Mouse (Mus musculus) urinary bladder, postnatal 36 days (tissue): Measurements from ENCODE around the gene Tnrc6c.

Experiments
- DNase-seq, 2 experiments: peaks; one replicate each; pipeline ENCODE4 v3.0.0; 2022; ENCODE audit warnings: low spot score in 2 of 2, mixed read lengths in 1 of 2

Gene Tnrc6c

GRCm38 (mm10) chr11:117790286-117790685 lies 136.2 kb downstream of the Tnrc6c start:
- DNase-seq = peak; percentile 76 to 78

- DNase-seq = peak; percentile 60 to 72
Observed at GRCm38 (mm10) chr11:117790703-117791440, 136.8 kb downstream of the Tnrc6c start.

GRCm38 (mm10) chr11:117791441-117791761 lies 137.3 kb downstream of the Tnrc6c start:
- DNase-seq = no peak

- peak; percentile 71 to 84 for DNase-seq
Observed at GRCm38 (mm10) chr11:117792281-117792888, 138.3 kb downstream of the Tnrc6c start.

- no peak for DNase-seq
Observed at GRCm38 (mm10) chr11:117794035-117794551, 140.0 kb downstream of the Tnrc6c start.

GRCm38 (mm10) chr11:117796954-117797353 lies 142.9 kb downstream of the Tnrc6c start:
- no peak for DNase-seq

GRCm38 (mm10) chr11:117797511-117798159 lies 143.5 kb downstream of the Tnrc6c start, which contains the start of gene 6030468B19Rik:
Gene 6030468B19Rik, plus strand, starts transcription at chr11:117797660.
- DNase-seq = no peak

GRCm38 (mm10) chr11:117798160-117798541 lies 144.1 kb downstream of the Tnrc6c start:
- no peak for DNase-seq

- DNase-seq = no peak
Observed at GRCm38 (mm10) chr11:117799174-117799573, 145.1 kb downstream of the Tnrc6c start.

- DNase-seq = no peak
Observed at GRCm38 (mm10) chr11:117800038-117800437, 145.9 kb downstream of the Tnrc6c start.

- DNase-seq = no peak
Observed at GRCm38 (mm10) chr11:117801650-117802049, 147.6 kb downstream of the Tnrc6c start.

- DNase-seq = no peak
Observed at GRCm38 (mm10) chr11:117803166-117803688, 149.1 kb downstream of the Tnrc6c start.

- DNase-seq = no peak
Observed at GRCm38 (mm10) chr11:117806781-117807180, 152.7 kb downstream of the Tnrc6c start.

- peak; percentile 69 to 75 for DNase-seq
Observed at GRCm38 (mm10) chr11:117809407-117810311, 155.6 kb downstream of the Tnrc6c start, which contains the start of the genes Gm20708 and Syngr2. Gene Gm20708, plus strand, starts transcription at chr11:117809668. Gene Syngr2, plus strand, starts transcription at chr11:117809668.

- DNase-seq = peak; percentile 86 to 89
Observed at GRCm38 (mm10) chr11:117810401-117811046, 156.4 kb downstream of the Tnrc6c start.
